Mouse (Mus musculus) neural tube, embryonic 14.5 days (tissue): ENCODE measurements around the gene Olfr122. TPM values are rescaled to one million over a fixed set of nuclear protein-coding genes. Genes with fewer than 3 reads are reported as not detected.

Experiments
- ATAC-seq: fragments of 200-750 bp; cut with Nextera tagmentation; 2 replicates; pipeline ENCODE4 v1.8.0; 2017; ENCODE audit warnings: low read depth, mild to moderate bottlenecking, moderate TSS enrichment, moderate library complexity
- H3K27ac ChIP-seq: fragments of 300-500 bp; sonication (generic); 2 replicates; pipeline ENCODE4 v1.5.1; 2014; ENCODE audit warnings: low read depth, mild to moderate bottlenecking, control low read depth, low read length, moderate library complexity, mixed read lengths
- H3K27me3 ChIP-seq: fragments of 300-500 bp; sonication (generic); 2 replicates; pipeline ENCODE4 v1.6.1; 2014; ENCODE audit warnings: low read length; ENCODE audit not compliant: control insufficient read depth, insufficient read depth
- H3K36me3 ChIP-seq: fragments of 300-500 bp; sonication (generic); 2 replicates; pipeline ENCODE4 v1.6.1; 2014; ENCODE audit warnings: low read length, mixed read lengths; ENCODE audit not compliant: control insufficient read depth, insufficient read depth
- H3K4me1 ChIP-seq: fragments of 300-500 bp; sonication (generic); 2 replicates; pipeline ENCODE4 v1.6.1; 2014; ENCODE audit warnings: low read length; ENCODE audit not compliant: control insufficient read depth, insufficient read depth
- H3K4me2 ChIP-seq: fragments of 300-500 bp; sonication (generic); 2 replicates; pipeline ENCODE4 v1.6.1; 2014; ENCODE audit warnings: mild to moderate bottlenecking, low read depth, low read length, control low read depth
- H3K4me3 ChIP-seq: fragments of 300-500 bp; sonication (generic); 2 replicates; pipeline ENCODE4 v1.5.1; 2014; ENCODE audit warnings: low read depth, low read length, control low read depth, mixed read lengths
- H3K9ac ChIP-seq: fragments of 300-500 bp; sonication (generic); replicated peaks from 2 replicates; pipeline ENCODE4 v1.6.1; 2014; ENCODE audit warnings: low read depth, mild to moderate bottlenecking, control low read depth, low read length, mixed read lengths
- H3K9me3 ChIP-seq: fragments of 300-500 bp; sonication (generic); 2 replicates; pipeline ENCODE4 v1.6.1; 2016; ENCODE audit warnings: low read length; ENCODE audit not compliant: control insufficient read depth
- WGBS: fragments of 180-500 bp; shearing (Covaris S2); extraction: QIAGEN DNeasy Blood & Tissue Kit; methylation state at CpG from one replicate; pipeline ENCODE4 v1.1.7; 2014; 5-methylcytosine and 5-hydroxymethylcytosine counted together
- polyA plus RNA-seq: library from polyadenylated mRNA; unstranded; fragments of >200 nt; fragmentation: Nextera tagmentation; extraction: Ambion mirVana; gene quantifications from 2 replicates; pipeline ENCODE4 v1.2.1, GENCODE M21; 2014

Olfr122 gene
- polyA plus RNA-seq, result not detected in 2 replicates

DNA sequence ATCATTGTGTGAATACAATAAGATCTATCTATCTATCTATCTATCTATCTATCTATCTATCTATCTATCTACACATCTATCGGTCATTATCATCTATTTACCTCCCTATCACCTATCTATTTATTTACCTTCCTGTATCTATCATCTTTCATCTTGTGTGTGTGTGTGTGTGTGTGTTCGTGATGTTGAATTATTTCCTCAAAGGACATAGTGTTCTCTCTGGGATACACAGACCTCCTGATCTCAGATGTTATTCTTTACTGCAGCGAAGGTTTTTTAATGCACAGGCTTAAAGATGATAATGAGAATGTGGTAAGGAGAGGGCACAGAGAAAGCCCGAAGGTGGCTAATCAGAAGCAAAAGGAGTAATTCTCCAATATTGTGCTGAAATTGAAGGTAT, at the start of gene Olfr122:
Gene Olfr122, plus strand, starts transcription at position 301 of the 400 bp plus-strand sequence.
- Histone ChIP-seq H3K9me3 (no peaks in the 10 kb centered on the region), H3K27ac (no peak within 1 kb of the TSS), H3K27me3 (no peaks in the 10 kb centered on the region), H3K9ac (no peak within 1 kb of the TSS), H3K4me1 (no peaks in the 10 kb centered on the region), H3K4me2 (no peak within 1 kb of the TSS), H3K4me3 (no peak within 1 kb of the TSS), H3K36me3 (no peaks in the 10 kb centered on the region)
- WGBS, result 88% methylated on average over 4 of the region's 4 CpGs
- no peak for ATAC-seq

DNA sequence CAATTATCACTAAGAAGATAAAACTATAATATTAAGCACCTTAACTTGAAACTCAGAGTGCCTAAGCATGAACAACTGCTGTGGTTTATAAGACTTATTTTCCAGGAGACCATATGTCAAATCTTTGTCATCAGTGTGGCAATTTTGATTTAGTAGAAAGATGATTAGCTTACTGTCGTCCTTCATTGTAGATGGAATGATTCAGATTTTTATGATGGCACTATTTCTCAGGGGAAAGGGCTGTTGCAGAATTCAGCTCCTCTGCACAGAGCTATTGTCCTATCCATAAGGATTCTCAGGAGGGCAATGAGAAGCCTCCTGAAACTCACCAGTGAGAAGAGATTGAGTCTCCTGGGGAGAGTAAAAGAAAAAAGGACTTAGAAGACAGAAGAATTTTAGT, 46.9 kb upstream of the Olfr122 start, which contains the start of gene Olfr120:
Gene Olfr120, plus strand, starts transcription at position 301 of the 400 bp plus-strand sequence.
- no peaks in the 10 kb centered on the region for H3K4me1 ChIP-seq
- 79% methylated on average over 1 of the region's 1 CpGs for WGBS

DNA sequence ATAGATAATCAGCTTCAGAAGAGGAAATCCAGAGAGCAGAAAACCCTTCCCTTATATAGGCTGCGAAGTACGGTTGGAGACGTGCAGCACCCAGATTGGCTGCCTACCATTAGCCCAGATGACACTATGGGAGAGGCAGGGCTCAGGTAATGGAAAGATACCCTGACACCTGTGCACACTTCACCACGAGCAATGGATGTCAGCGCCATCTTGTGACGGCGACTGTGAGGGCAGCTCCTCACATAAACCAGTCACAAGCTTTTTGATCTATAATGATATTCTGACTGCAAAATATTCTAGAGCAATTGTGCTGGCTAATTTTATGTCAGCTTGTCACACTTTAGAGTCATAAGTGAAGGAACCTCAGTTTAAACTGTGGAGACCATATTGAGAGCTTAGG, 30.3 kb upstream of the Olfr122 start:
- Histone ChIP-seq H3K9me3 (no peaks in the 10 kb centered on the region), H3K4me2 (no peak overlapping the region), H3K4me3 (no peak overlapping the region), H3K27ac (no peak overlapping the region), H3K36me3 (no peaks in the 10 kb centered on the region), H3K9ac (no peak overlapping the region), H3K27me3 (no peaks in the 10 kb centered on the region), H3K4me1 (no peaks in the 10 kb centered on the region)
- no peak for ATAC-seq
- 52% methylated on average over 7 of the region's 7 CpGs for WGBS

More for the DNA sequence above, 46.9 kb upstream of the Olfr122 start, which contains the start of gene Olfr120:
- ATAC-seq, result no peak
- Histone ChIP-seq H3K9ac (no peak within 1 kb of the TSS), H3K9me3 (no peaks in the 10 kb centered on the region), H3K4me2 (no peak within 1 kb of the TSS), H3K27ac (no peak within 1 kb of the TSS), H3K27me3 (no peaks in the 10 kb centered on the region), H3K36me3 (no peaks in the 10 kb centered on the region), H3K4me3 (no peak within 1 kb of the TSS)

DNA sequence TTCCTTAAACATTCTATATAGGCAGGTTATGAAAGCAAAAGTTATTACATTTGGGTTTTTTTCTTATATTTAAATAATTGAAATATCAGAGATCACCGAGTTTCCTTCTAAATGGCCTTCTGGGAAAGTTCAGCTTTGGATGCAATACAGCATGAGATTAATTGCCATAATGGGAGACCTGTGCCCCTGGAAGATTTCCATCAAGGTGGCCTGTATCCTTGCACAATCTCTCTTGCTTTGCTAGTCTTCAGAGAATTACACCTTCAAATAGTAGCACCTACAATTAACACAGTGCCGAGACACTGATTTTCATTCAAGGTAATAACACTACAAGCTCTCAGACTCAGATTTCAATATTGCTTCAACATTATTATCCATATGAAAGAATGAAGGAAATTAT, 24.8 kb downstream of the Olfr122 start, which contains the start of gene Olfr123:
Gene Olfr123, plus strand, starts transcription at position 301 of the 400 bp plus-strand sequence.
- H3K4me2 ChIP-seq, result no peak within 1 kb of the TSS
- H3K9ac ChIP-seq, result no peak within 1 kb of the TSS
- no peak within 1 kb of the TSS for H3K4me3 ChIP-seq
- no peaks in the 10 kb centered on the region for H3K27me3 ChIP-seq
- WGBS, result 89% methylated on average over 2 of the region's 2 CpGs
- ATAC-seq, result no peak
- no peaks in the 10 kb centered on the region for H3K9me3 ChIP-seq
- no peaks in the 10 kb centered on the region for H3K36me3 ChIP-seq
- no peak within 1 kb of the TSS for H3K27ac ChIP-seq
- H3K4me1 ChIP-seq, result no peaks in the 10 kb centered on the region

DNA sequence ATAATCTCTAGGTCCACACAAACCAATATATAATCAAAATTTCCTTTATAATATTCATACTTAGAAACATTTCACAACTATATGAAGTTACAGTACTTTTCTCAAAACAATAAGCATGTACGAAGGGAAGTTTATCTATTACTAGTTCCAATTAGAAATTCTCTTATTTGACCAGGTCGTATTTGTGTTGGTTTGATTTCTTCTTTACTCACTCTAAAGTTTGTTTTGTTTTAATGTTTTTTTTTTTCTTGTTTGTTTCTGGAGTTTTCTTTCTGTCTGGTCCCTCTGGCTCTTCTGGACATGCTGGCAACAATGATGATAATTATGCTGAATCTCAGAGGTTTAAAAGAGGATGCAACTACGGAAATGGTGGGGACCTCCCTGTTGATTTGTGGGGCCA, 31.2 kb downstream of the Olfr122 start, which contains the start of gene Olfr124:
Gene Olfr124, plus strand, starts transcription at position 301 of the 400 bp plus-strand sequence.
- 89% methylated on average over 3 of the region's 3 CpGs for WGBS
- ATAC-seq, result no peak

More for the DNA sequence above, 31.2 kb downstream of the Olfr122 start, which contains the start of gene Olfr124:
- Histone ChIP-seq H3K9ac (no peak within 1 kb of the TSS), H3K27me3 (no peaks in the 10 kb centered on the region), H3K36me3 (no peaks in the 10 kb centered on the region), H3K9me3 (no peaks in the 10 kb centered on the region), H3K4me3 (no peak within 1 kb of the TSS), H3K4me2 (no peak within 1 kb of the TSS), H3K4me1 (no peaks in the 10 kb centered on the region), H3K27ac (no peak within 1 kb of the TSS)

Other genes starting within 250 kb of the Olfr122 start
- gene Olfr112, start 199.2 kb upstream of the Olfr122 start, polyA plus RNA-seq, result not detected in 2 replicates
- not detected in 2 replicates for gene Olfr113, start 190.9 kb upstream of the Olfr122 start, polyA plus RNA-seq
- not detected in 2 replicates for gene Olfr114, start 175.9 kb upstream of the Olfr122 start, polyA plus RNA-seq
- gene Olfr115, start 141.5 kb upstream of the Olfr122 start, polyA plus RNA-seq, result not detected in 2 replicates
- not detected in 2 replicates for gene Olfr116, start 141.4 kb upstream of the Olfr122 start, polyA plus RNA-seq
- gene Olfr117, start 104.8 kb upstream of the Olfr122 start, polyA plus RNA-seq, result not detected in 2 replicates
- gene Olfr118, start 101.6 kb upstream of the Olfr122 start, polyA plus RNA-seq, result not detected in 2 replicates
- gene Olfr119, start 72.0 kb upstream of the Olfr122 start, polyA plus RNA-seq, result not detected in 2 replicates
- gene Olfr120, start 46.8 kb upstream of the Olfr122 start, polyA plus RNA-seq, result not detected in 2 replicates
- not detected in 2 replicates for gene Olfr121, start 19.8 kb upstream of the Olfr122 start, polyA plus RNA-seq
- gene Olfr123, start 24.9 kb downstream of the Olfr122 start, polyA plus RNA-seq, result not detected in 2 replicates
- gene Olfr124, start 31.3 kb downstream of the Olfr122 start, polyA plus RNA-seq, result not detected in 2 replicates
- not detected in 2 replicates for gene Olfr125, start 64.3 kb downstream of the Olfr122 start, polyA plus RNA-seq
- gene Olfr126, start 78.9 kb downstream of the Olfr122 start, polyA plus RNA-seq, result not detected in 2 replicates
- gene Olfr127, start 131.8 kb downstream of the Olfr122 start, polyA plus RNA-seq, result not detected in 2 replicates
- not detected in 2 replicates for gene Olfr128, start 151.9 kb downstream of the Olfr122 start, polyA plus RNA-seq
- gene Olfr761, start 184.5 kb downstream of the Olfr122 start, polyA plus RNA-seq, result not detected in 2 replicates